Mouse (Mus musculus): ENCODE data around the gene Sbk2. TPM values are rescaled to one million over a fixed set of nuclear protein-coding genes. Genes with fewer than 3 reads are reported as not detected.
A peak's percentile ranks its signal among the peaks of the same experiment; 100 is the strongest.

Gene Sbk2
- polyA plus RNA-seq, 1 experiment from 2014 or later: not detected

- H3K4me1 ChIP-seq (replicated peaks; ENCODE audit: control insufficient read depth, insufficient read depth, low read length): no peaks in the 10 kb centered on the region
- H3K4me2 ChIP-seq (replicated peaks): no peak overlapping the region
- no peak overlapping the region for H3K4me3 ChIP-seq (replicated peaks; ENCODE audit: low read length)
- no peak overlapping the region for H3K27ac ChIP-seq
- DNase-seq (ENCODE audit: low spot score): peak; percentile 19
- WGBS: 77% methylated on average over 5 of the region's 5 CpGs
- H3K27me3 ChIP-seq (ENCODE audit: control insufficient read depth, insufficient read depth, low read length): no peaks in the 10 kb centered on the region
- H3K9ac ChIP-seq: no peak overlapping the region
- H3K36me3 ChIP-seq (replicated peaks; ENCODE audit: control insufficient read depth, insufficient read depth): no peaks in the 10 kb centered on the region
- no peak for ATAC-seq (ENCODE audit: low FRiP score)
- no peaks in the 10 kb centered on the region for H3K9me3 ChIP-seq (ENCODE audit: control insufficient read depth, low read length)
Observed at GRCm38 (mm10) chr7:4963527-4963926, 679 bp downstream of the Sbk2 start.

- ATAC-seq (ENCODE audit: low FRiP score): no peak
- Histone ChIP-seq H3K4me3 (replicated peaks; ENCODE audit: low read length) (no peak overlapping the region), H3K4me1 (replicated peaks; ENCODE audit: control insufficient read depth, insufficient read depth, low read length) (no peaks in the 10 kb centered on the region), H3K9ac (no peak overlapping the region), H3K27me3 (ENCODE audit: control insufficient read depth, insufficient read depth, low read length) (no peaks in the 10 kb centered on the region), H3K36me3 (replicated peaks; ENCODE audit: control insufficient read depth, insufficient read depth) (no peaks in the 10 kb centered on the region), H3K27ac (no peak overlapping the region), H3K9me3 (ENCODE audit: control insufficient read depth, low read length) (no peaks in the 10 kb centered on the region), H3K4me2 (replicated peaks) (no peak overlapping the region)
- WGBS: 86% methylated on average over 10 of the region's 10 CpGs
- DNase-seq (ENCODE audit: low spot score): no peak
Observed at GRCm38 (mm10) chr7:4957361-4957760, 6.8 kb downstream of the Sbk2 start.

GRCm38 (mm10) chr7:4953815-4954445 lies 10.3 kb downstream of the Sbk2 start:
- Histone ChIP-seq H3K27ac (no peak overlapping the region), H3K36me3 (replicated peaks; ENCODE audit: control insufficient read depth, insufficient read depth) (no peaks in the 10 kb centered on the region), H3K4me1 (replicated peaks; ENCODE audit: control insufficient read depth, insufficient read depth, low read length) (no peaks in the 10 kb centered on the region), H3K4me3 (replicated peaks; ENCODE audit: low read length) (no peak overlapping the region), H3K9ac (no peak overlapping the region), H3K27me3 (ENCODE audit: control insufficient read depth, insufficient read depth, low read length) (no peaks in the 10 kb centered on the region), H3K9me3 (ENCODE audit: control insufficient read depth, low read length) (no peaks in the 10 kb centered on the region), H3K4me2 (replicated peaks) (no peak overlapping the region)
- WGBS: 37% methylated on average over 10 of the region's 10 CpGs
- ATAC-seq (ENCODE audit: low FRiP score) (no peak), DNase-seq (ENCODE audit: low spot score) (no peak)

GRCm38 (mm10) chr7:4950561-4951342 lies 13.5 kb downstream of the Sbk2 start:
- ATAC-seq (ENCODE audit: low FRiP score) (no peak), DNase-seq (ENCODE audit: low spot score) (no peak)
- 88% methylated on average over 19 of the region's 19 CpGs for WGBS
- no peaks in the 10 kb centered on the region for H3K36me3 ChIP-seq (replicated peaks; ENCODE audit: control insufficient read depth, insufficient read depth)
- no peak overlapping the region for H3K9ac ChIP-seq
- H3K4me3 ChIP-seq (replicated peaks; ENCODE audit: low read length): no peak overlapping the region
- no peak overlapping the region for H3K27ac ChIP-seq
- no peak overlapping the region for H3K4me2 ChIP-seq (replicated peaks)
- H3K9me3 ChIP-seq (ENCODE audit: control insufficient read depth, low read length): no peaks in the 10 kb centered on the region
- no peaks in the 10 kb centered on the region for H3K4me1 ChIP-seq (replicated peaks; ENCODE audit: control insufficient read depth, insufficient read depth, low read length)
- H3K27me3 ChIP-seq (ENCODE audit: control insufficient read depth, insufficient read depth, low read length): no peaks in the 10 kb centered on the region

- no peak overlapping the region for H3K4me2 ChIP-seq (replicated peaks)
- H3K36me3 ChIP-seq (replicated peaks; ENCODE audit: control insufficient read depth, insufficient read depth): no peaks in the 10 kb centered on the region
- ATAC-seq (ENCODE audit: low FRiP score) (no peak), DNase-seq (ENCODE audit: low spot score) (no peak)
- H3K27ac ChIP-seq: no peak overlapping the region
- no peaks in the 10 kb centered on the region for H3K9me3 ChIP-seq (ENCODE audit: control insufficient read depth, low read length)
- WGBS: 84% methylated on average over 6 of the region's 6 CpGs
- no peak overlapping the region for H3K4me3 ChIP-seq (replicated peaks; ENCODE audit: low read length)
- no peaks in the 10 kb centered on the region for H3K27me3 ChIP-seq (ENCODE audit: control insufficient read depth, insufficient read depth, low read length)
- H3K4me1 ChIP-seq (replicated peaks; ENCODE audit: control insufficient read depth, insufficient read depth, low read length): no peaks in the 10 kb centered on the region
- no peak overlapping the region for H3K9ac ChIP-seq
Observed at GRCm38 (mm10) chr7:4948386-4948785, 15.8 kb downstream of the Sbk2 start.

- Histone ChIP-seq H3K9ac (no peak overlapping the region), H3K4me1 (replicated peaks; ENCODE audit: control insufficient read depth, insufficient read depth, low read length) (no peaks in the 10 kb centered on the region), H3K27ac (no peak overlapping the region), H3K27me3 (ENCODE audit: control insufficient read depth, insufficient read depth, low read length) (no peaks in the 10 kb centered on the region), H3K4me3 (replicated peaks; ENCODE audit: low read length) (no peak overlapping the region), H3K36me3 (replicated peaks; ENCODE audit: control insufficient read depth, insufficient read depth) (no peaks in the 10 kb centered on the region), H3K9me3 (ENCODE audit: control insufficient read depth, low read length) (no peaks in the 10 kb centered on the region), H3K4me2 (replicated peaks) (no peak overlapping the region)
- 45% methylated on average over 2 of the region's 2 CpGs for WGBS
- DNase-seq (ENCODE audit: low spot score) (no peak), ATAC-seq (ENCODE audit: low FRiP score) (no peak)
Observed at GRCm38 (mm10) chr7:4947855-4948254, 16.4 kb downstream of the Sbk2 start.

- WGBS: 23% methylated on average over 15 of the region's 15 CpGs
- H3K4me3 ChIP-seq (replicated peaks; ENCODE audit: low read length): peak overlapping the region; percentile 25
- H3K9ac ChIP-seq: no peak overlapping the region
- H3K4me2 ChIP-seq (replicated peaks): peak overlapping the region; percentile 44
- H3K27me3 ChIP-seq (ENCODE audit: control insufficient read depth, insufficient read depth, low read length): no peaks in the 10 kb centered on the region
- no peaks in the 10 kb centered on the region for H3K36me3 ChIP-seq (replicated peaks; ENCODE audit: control insufficient read depth, insufficient read depth)
- H3K4me1 ChIP-seq (replicated peaks; ENCODE audit: control insufficient read depth, insufficient read depth, low read length): no peaks in the 10 kb centered on the region
- H3K27ac ChIP-seq: no peak overlapping the region
- ATAC-seq (ENCODE audit: low FRiP score): peak; percentile 57; the same call in 1 of the 2 replicates
- DNase-seq (ENCODE audit: low spot score): peak; percentile 89
- no peaks in the 10 kb centered on the region for H3K9me3 ChIP-seq (ENCODE audit: control insufficient read depth, low read length)
Observed at GRCm38 (mm10) chr7:4943223-4943815, 20.9 kb downstream of the Sbk2 start.

GRCm38 (mm10) chr7:4942673-4943072 lies 21.5 kb downstream of the Sbk2 start:
- Histone ChIP-seq H3K9ac (no peak overlapping the region), H3K36me3 (replicated peaks; ENCODE audit: control insufficient read depth, insufficient read depth) (no peaks in the 10 kb centered on the region), H3K9me3 (ENCODE audit: control insufficient read depth, low read length) (no peaks in the 10 kb centered on the region), H3K27me3 (ENCODE audit: control insufficient read depth, insufficient read depth, low read length) (no peaks in the 10 kb centered on the region), H3K4me2 (replicated peaks) (no peak overlapping the region), H3K4me3 (replicated peaks; ENCODE audit: low read length) (no peak overlapping the region), H3K4me1 (replicated peaks; ENCODE audit: control insufficient read depth, insufficient read depth, low read length) (no peaks in the 10 kb centered on the region), H3K27ac (no peak overlapping the region)
- ATAC-seq (ENCODE audit: low FRiP score) (no peak), DNase-seq (ENCODE audit: low spot score) (no peak)
- WGBS: 46% methylated on average over 5 of the region's 5 CpGs

GRCm38 (mm10) chr7:4940068-4940479 lies 24.1 kb downstream of the Sbk2 start:
- no peaks in the 10 kb centered on the region for H3K27me3 ChIP-seq (ENCODE audit: control insufficient read depth, insufficient read depth, low read length)
- H3K27ac ChIP-seq: no peak overlapping the region
- no peaks in the 10 kb centered on the region for H3K9me3 ChIP-seq (ENCODE audit: control insufficient read depth, low read length)
- WGBS: 24% methylated on average over 9 of the region's 9 CpGs
- H3K9ac ChIP-seq: no peak overlapping the region
- no peaks in the 10 kb centered on the region for H3K36me3 ChIP-seq (replicated peaks; ENCODE audit: control insufficient read depth, insufficient read depth)
- DNase-seq (ENCODE audit: low spot score) (peak; percentile 85), ATAC-seq (ENCODE audit: low FRiP score) (peak; percentile 54)
- no peak overlapping the region for H3K4me2 ChIP-seq (replicated peaks)
- no peak overlapping the region for H3K4me3 ChIP-seq (replicated peaks; ENCODE audit: low read length)
- H3K4me1 ChIP-seq (replicated peaks; ENCODE audit: control insufficient read depth, insufficient read depth, low read length): no peaks in the 10 kb centered on the region
